Mouse (Mus musculus): ENCODE measurements around the gene Cyp21a1. TPM values are rescaled to one million over a fixed set of nuclear protein-coding genes. Genes with fewer than 3 reads are reported as not detected.
"Not testable (repeated sequence)": the region's sequence is repeated elsewhere in the genome, so short reads cannot be mapped to it uniquely, and the experiment has no call there.

The Cyp21a1 gene
- polyA plus RNA-seq, 1 experiment: not detected

DNA sequence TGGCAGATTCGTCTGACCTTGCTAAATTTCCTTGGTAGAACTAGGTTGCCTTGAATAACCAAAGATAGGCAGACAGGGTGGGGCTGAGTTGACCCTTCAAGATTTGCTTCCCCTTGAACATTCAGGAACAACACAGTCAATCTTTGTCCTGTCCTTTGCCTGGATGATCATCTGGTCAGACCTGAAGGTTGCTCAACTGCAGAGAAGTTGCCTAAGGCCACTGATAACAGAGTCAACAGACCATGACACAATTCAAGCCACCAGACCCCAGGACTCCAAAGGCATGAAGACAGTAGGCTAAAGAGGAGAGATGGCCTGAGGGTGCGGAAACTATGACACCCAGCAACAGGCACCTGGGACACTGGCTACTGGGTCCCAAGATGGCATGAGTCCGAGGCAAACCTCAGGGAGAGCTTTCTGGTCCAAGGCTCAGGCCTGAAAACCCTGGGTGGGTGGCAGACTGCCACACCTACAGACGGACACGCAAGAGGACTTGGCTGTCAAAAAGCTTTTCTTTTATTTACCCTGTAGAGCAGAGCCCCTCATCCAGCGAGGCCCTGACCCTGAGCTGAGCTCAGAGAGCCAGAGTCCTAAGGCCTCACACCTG, 4.3 kb upstream of the Cyp21a1 start:
- Histone ChIP-seq H3K4me3 (ENCODE audit: insufficient read depth, low read depth, low read length) (no peak overlapping the region), H3K27ac (ENCODE audit: insufficient read depth, low read depth, low read length) (no peak overlapping the region), H3K4me1 (ENCODE audit: control insufficient read depth, insufficient read depth, low read length) (no peaks in the 10 kb centered on the region)
- WGBS: 86% methylated on average over 6 of the region's 6 CpGs
- no peak for TF ChIP-seq POLR2A (IDR thresholded peaks at IDR 0.05; ENCODE audit: insufficient read depth, low read depth, low read length)
- no peak for TF ChIP-seq CTCF (IDR thresholded peaks at IDR 0.05; ENCODE audit: insufficient read depth, low read depth, low read length)

DNA sequence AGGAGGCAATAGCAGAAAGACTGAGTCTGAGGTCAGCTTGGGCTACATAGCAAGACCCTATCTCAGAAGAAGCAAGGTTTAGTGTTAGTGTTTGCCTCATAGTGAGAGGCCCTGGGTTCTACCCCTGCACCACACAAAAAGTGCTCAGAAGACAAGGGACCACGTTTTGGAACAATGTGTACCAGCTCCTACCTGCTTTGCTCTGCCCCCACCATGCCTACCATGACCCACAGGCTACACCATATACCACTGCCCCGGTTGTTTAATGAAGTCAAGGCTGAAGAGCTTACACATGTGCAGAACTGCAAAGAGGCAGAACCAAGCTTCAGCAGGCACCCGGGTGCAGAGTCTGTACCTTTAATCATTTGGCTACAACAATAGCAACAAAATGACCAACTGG, 2.8 kb upstream of the Cyp21a1 start:
- WGBS: 69% methylated on average over 3 of the region's 3 CpGs
- no peak overlapping the region for H3K27ac ChIP-seq (ENCODE audit: insufficient read depth, low read depth, low read length)
- TF ChIP-seq POLR2A (IDR thresholded peaks at IDR 0.05; ENCODE audit: insufficient read depth, low read depth, low read length) (no peak), CTCF (IDR thresholded peaks at IDR 0.05; ENCODE audit: insufficient read depth, low read depth, low read length) (no peak)
- H3K4me1 ChIP-seq (ENCODE audit: control insufficient read depth, insufficient read depth, low read length): no peaks in the 10 kb centered on the region
- H3K4me3 ChIP-seq (ENCODE audit: insufficient read depth, low read depth, low read length): no peak overlapping the region

DNA sequence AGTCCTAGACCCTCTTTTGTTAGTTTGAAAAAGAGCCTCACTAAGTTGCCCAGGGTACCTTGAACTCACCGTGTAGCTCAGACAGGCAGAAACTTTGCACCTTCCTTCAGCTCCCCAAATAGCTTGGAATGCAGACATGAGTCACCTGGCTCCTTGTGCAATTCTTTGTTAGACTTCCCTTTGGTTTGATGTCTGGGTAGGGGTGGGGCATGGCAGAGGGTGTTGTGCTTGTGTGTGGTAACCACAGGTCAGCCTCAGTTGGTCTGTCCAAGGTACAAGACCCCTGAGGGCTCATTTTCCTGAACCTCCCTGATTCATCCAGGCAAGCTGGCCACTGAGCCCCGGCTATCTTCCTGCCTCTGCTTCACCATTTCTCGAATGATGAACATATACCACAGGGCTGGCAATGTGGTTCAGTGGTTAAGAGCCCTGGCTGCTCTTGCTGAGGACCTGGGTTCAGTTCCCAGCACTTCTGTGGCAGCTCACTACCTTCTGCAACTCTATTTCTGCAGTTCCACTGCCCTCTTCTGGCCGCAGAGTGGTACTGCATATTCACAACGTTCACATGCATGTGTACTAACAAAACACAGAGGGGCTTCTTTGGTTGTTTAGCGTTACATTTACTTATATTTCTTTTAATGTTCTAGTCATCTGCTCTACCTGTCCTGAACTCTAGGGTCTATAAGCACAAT, 656 bp upstream of the Cyp21a1 start:
- WGBS: 75% methylated on average over 6 of the region's 6 CpGs
- Histone ChIP-seq H3K4me1 (ENCODE audit: control insufficient read depth, insufficient read depth, low read length) (no peaks in the 10 kb centered on the region), H3K27ac (ENCODE audit: insufficient read depth, low read depth, low read length) (no peak overlapping the region), H3K4me3 (ENCODE audit: insufficient read depth, low read depth, low read length) (no peak overlapping the region)
- TF ChIP-seq POLR2A (IDR thresholded peaks at IDR 0.05; ENCODE audit: insufficient read depth, low read depth, low read length) (no peak), CTCF (IDR thresholded peaks at IDR 0.05; ENCODE audit: insufficient read depth, low read depth, low read length) (0 out of 2 replicates have a peak, but pooled peaks have one; percentile 8)

DNA sequence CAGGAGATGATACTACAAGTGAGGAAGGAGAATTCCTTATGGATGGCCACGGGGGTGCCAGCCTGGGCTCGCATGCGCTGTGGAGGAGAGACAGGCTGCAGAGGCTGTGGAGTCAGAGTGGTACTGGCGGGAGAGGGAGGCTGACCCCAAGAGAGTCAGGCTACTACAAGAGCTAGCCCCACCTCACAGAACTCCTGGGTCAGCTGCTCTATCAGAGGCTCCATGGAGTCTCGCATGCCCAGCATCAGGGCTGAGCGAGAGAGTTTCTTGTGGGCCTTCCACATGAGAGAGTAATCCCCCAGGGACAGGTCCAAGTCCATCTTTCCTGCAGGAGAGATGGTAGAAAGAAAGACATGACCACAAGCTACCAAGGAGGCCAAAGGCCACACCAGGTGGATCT, 994 bp downstream of the Cyp21a1 start:
- WGBS: 95% methylated on average over 6 of the region's 6 CpGs
- not testable (repeated sequence) for H3K4me3 ChIP-seq (ENCODE audit: insufficient read depth, low read depth, low read length); H3K4me1 ChIP-seq (ENCODE audit: control insufficient read depth, insufficient read depth, low read length); H3K27ac ChIP-seq (ENCODE audit: insufficient read depth, low read depth, low read length)

DNA sequence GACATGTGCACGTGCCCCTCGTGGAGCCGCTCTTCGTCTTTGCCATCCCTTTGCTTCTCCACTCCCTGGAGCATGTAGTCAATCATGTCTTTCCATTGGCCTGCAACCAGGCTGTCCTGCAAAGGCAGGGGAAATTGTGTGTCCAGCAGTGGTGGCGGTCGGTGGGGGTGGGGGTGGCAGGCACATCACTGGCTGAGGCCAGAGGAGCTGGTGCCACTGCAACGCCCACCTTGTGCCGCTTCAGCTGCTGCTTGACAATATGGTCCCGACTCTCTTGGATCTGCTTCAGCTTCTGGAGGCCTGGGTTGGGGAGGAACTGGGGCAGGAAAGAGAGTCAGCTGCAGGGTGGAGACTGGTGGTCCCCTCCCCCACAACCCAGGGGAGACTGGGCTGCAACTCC, 1.6 kb downstream of the Cyp21a1 start:
- H3K4me1 ChIP-seq (ENCODE audit: control insufficient read depth, insufficient read depth, low read length); H3K4me3 ChIP-seq (ENCODE audit: insufficient read depth, low read depth, low read length): not testable (repeated sequence)

DNA sequence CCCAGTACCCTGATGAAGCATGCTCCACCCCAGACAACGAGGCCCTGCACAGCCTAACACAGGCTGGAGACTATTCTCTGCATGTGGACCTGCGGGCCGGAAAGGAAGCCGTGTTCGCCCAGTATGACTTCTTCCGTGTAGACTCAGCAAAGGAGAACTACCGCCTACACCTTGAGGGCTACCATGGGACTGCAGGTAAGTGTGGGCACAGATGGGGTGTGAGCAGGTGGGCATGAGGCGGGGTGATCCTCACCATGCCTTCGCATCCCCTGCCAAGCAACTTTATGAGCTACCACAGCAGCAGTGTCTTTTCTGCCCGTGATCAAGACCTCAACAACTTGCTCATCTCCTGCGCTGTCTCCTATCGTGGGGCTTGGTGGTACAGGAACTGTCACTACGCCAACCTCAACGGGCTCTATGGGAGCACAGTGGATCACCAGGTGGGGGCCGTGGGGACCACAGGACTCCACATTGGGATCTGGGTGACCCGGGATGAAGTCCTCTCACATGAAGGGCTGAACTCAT, 3.5 kb downstream of the Cyp21a1 start:
- WGBS: 93% methylated on average over 16 of the region's 16 CpGs
- H3K4me3 ChIP-seq (ENCODE audit: insufficient read depth, low read depth, low read length); H3K27ac ChIP-seq (ENCODE audit: insufficient read depth, low read depth, low read length); H3K4me1 ChIP-seq (ENCODE audit: control insufficient read depth, insufficient read depth, low read length): not testable (repeated sequence)

More for the DNA sequence above, 1.6 kb downstream of the Cyp21a1 start:
- 91% methylated on average over 9 of the region's 9 CpGs for WGBS
- not testable (repeated sequence) for H3K27ac ChIP-seq (ENCODE audit: insufficient read depth, low read depth, low read length)

DNA sequence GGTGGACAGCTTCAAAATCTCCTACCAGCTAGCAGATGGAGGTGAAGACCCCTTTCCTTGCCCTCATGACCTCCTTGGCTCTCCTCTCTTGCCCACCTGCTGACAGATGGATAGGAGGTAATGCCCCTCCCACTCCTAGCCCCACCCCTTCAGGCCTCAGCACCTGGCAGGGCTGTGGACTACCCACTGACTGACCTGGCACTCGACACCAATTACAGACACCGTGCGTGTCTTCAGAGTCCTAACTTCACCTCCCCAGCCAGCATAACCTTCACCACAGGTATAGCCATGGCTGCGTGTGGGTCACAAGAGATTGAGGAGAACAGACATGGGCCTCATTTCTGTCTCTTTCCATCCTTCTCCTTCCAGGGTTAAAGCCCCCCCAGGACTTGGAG, 4.8 kb downstream of the Cyp21a1 start:
- WGBS: 95% methylated on average over 4 of the region's 4 CpGs
- no peak overlapping the region for H3K4me3 ChIP-seq (ENCODE audit: insufficient read depth, low read depth, low read length)
- H3K27ac ChIP-seq (ENCODE audit: insufficient read depth, low read depth, low read length): no peak overlapping the region
- TF ChIP-seq POLR2A (IDR thresholded peaks at IDR 0.05; ENCODE audit: insufficient read depth, low read depth, low read length): no peak
- no peak for TF ChIP-seq CTCF (IDR thresholded peaks at IDR 0.05; ENCODE audit: insufficient read depth, low read depth, low read length)
- no peaks in the 10 kb centered on the region for H3K4me1 ChIP-seq (ENCODE audit: control insufficient read depth, insufficient read depth, low read length)

DNA sequence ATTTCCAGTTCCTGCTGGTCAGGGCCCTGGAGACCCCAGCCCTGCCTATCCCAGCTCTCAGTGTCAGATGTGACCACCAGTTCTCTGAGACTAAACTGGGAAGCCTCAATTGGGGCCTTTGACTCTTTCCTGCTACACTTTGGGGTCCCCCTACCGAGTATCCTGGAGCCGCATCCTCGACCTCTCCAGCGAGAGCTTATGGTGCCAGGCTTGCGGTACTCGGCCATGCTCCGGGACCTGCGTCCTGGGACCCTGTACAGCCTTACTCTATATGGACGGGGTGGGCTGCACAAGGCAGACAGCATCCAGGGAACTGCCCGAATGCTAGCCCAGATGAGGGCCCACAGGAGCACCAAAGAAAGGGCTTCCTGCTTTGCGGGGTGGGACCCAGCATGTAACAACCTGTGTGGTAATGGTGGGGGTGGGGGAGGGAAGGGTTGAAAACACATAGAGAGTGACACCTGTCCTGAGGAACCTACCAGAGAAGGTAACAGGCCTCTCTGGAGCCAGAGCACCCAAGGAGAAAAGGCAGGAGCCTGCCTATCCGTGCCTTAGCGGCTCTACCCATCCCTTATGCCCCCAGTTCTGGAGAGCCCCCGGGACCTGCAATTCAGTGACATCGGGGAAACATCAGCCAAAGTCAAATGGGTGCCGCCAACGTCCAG, 5.4 kb downstream of the Cyp21a1 start:
- Histone ChIP-seq H3K4me1 (ENCODE audit: control insufficient read depth, insufficient read depth, low read length) (no peaks in the 10 kb centered on the region), H3K4me3 (ENCODE audit: insufficient read depth, low read depth, low read length) (no peak overlapping the region), H3K27ac (ENCODE audit: insufficient read depth, low read depth, low read length) (no peak overlapping the region)
- 94% methylated on average over 17 of the region's 17 CpGs for WGBS
- TF ChIP-seq CTCF (IDR thresholded peaks at IDR 0.05; ENCODE audit: insufficient read depth, low read depth, low read length): no peak
- TF ChIP-seq POLR2A (IDR thresholded peaks at IDR 0.05; ENCODE audit: insufficient read depth, low read depth, low read length): no peak

DNA sequence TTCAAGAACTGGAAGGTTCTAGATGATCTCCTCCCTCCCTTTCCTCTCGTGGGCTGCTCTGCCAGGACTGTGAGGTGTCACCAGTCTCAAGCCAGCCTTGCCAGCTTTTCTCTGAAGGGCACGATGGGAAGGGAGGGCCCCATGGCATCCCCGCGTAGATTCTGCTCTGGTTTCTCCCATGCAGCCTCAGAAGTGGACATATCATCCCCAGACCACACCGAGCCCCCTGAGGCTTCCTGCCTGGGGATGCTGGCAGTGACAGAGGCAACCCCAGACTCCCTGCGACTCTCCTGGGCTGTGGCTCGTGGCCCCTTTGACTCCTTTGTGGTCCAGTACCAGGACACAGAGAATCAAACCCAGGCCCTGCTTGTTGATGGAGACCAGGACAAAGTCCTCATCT, 6.3 kb downstream of the Cyp21a1 start:
- not testable (repeated sequence) for H3K4me1 ChIP-seq (ENCODE audit: control insufficient read depth, insufficient read depth, low read length); H3K27ac ChIP-seq (ENCODE audit: insufficient read depth, low read depth, low read length); H3K4me3 ChIP-seq (ENCODE audit: insufficient read depth, low read depth, low read length)
- 84% methylated on average over 7 of the region's 7 CpGs for WGBS

DNA sequence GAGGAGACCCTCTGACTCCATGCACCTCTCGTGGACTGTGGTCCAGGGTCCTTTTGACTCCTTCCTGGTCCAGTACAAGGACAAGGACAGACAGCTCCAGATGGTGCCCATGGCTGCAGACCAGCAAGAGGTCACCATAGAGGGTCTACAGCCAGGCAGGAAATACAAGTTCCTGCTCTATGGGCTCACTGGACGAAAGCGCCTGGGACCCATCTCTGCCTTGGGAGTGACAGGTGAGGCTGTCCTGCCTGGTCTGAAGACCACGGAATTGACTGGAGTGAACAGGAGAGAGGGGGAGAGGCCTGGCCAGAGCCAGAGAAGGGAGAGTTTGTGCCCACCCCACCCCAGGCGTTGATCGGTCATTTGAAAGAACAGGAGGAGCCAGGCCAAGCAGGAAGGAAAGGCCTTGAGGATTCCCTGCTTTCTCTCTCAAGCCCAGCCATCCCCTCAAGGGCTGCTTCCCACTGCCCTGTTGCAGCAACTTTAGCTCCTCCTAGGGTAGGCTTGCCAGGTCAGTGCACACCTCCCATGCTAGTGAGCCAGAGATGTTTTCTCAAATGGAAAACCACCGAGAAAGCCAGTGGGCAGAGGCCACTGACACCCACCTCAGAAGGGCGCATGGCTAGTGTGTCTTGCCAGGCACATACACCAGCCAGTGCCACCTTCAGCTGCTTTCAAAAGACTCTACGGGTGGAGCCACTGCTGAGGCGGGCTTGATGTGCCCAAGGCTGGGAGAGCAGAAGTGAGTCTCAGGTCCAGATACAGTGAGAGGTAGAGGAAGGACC, 7.0 kb downstream of the Cyp21a1 start:
- WGBS: 88% methylated on average over 10 of the region's 10 CpGs
- not testable (repeated sequence) for H3K4me1 ChIP-seq (ENCODE audit: control insufficient read depth, insufficient read depth, low read length); H3K27ac ChIP-seq (ENCODE audit: insufficient read depth, low read depth, low read length); H3K4me3 ChIP-seq (ENCODE audit: insufficient read depth, low read depth, low read length)

All from olfactory bulb, adult 2 months (tissue).